Mouse (Mus musculus): ENCODE measurements around the gene Gsg1l. TPM values are rescaled to one million over a fixed set of nuclear protein-coding genes. Genes with fewer than 3 reads are reported as not detected.

Gsg1l gene
- polyA plus RNA-seq, 1 experiment from 2014 or later: 1.9 TPM

DNA sequence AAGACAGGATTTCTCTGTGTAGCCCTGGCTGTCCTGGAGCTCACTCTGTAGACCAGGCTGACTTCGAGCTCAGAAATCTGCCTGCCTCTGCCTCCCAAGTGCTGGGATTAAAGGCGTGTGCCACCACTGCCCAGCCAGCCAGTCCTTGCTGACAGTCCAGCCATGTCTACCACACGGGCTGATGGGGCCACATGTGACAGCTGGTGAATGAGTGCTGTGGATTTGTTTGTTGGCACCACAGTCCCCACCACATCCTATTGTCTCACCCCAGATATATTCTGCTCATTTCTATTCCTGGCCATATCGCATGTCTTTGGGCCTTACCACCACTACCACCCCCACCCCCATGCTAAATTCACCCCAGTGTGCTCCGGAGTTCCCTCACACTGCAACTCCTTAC lies 12.5 kb upstream of the Gsg1l start:
- no peak for ATAC-seq (ENCODE audit: low FRiP score)
- no peak overlapping the region for H3K9ac ChIP-seq
- no peaks in the 10 kb centered on the region for H3K4me1 ChIP-seq
- H3K9me3 ChIP-seq: peaks cover 4% of the 10 kb centered on the region; the same call in 1 of the 2 replicates
- 92% methylated on average over 5 of the region's 5 CpGs for WGBS
- H3K27ac ChIP-seq: no peak overlapping the region
- H3K4me2 ChIP-seq: no peak overlapping the region
- H3K4me3 ChIP-seq (replicated peaks): no peak overlapping the region
- H3K36me3 ChIP-seq (replicated peaks): peaks cover 27% of the 10 kb centered on the region; the same call in 1 of the 2 replicates
- no peaks in the 10 kb centered on the region for H3K27me3 ChIP-seq

DNA sequence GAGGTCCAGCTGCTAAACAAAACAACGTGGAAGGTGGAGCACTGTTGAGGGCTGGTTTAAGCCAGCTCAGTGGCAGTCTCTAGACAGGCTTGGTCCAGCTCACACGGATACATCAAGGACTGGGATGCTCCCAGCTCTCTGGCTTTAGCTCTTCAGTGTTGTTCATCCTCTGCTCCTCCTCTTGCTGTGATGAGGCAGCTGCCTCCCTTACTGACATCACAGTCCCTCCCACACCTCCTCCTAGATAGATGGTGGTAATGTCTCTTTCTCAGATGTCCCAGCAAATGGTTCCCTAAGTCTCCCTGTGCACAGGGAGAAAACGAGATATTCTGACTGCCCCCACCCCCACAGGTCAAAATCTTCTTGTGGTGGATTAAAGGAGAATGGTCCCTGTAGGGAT lies 11.0 kb upstream of the Gsg1l start:
- WGBS: 54% methylated on average over 3 of the region's 3 CpGs

DNA sequence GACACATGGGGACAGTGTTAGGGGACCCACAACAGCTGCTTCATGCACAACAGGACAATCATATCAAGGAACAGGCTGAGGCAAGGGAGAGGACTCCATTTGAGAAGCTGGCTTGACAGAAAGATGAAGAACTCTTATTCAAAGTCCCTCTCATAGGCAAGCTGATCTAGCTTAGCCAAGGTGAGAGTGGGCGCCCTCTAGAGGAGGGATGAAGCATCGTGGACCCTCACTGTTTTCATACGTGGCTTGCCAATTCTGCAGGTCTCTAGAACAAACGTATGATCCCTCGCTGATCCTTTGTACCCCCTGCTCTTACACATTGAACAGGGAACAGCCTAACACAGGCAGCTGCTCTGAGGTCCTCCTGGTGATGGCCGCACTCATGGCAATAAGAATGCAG lies 7.6 kb upstream of the Gsg1l start:
- ATAC-seq (ENCODE audit: low FRiP score): no peak
- H3K36me3 ChIP-seq (replicated peaks): no peaks in the 10 kb centered on the region
- 19% methylated on average over 6 of the region's 6 CpGs for WGBS

More for the DNA sequence above, 11.0 kb upstream of the Gsg1l start:
- Histone ChIP-seq H3K4me3 (replicated peaks) (no peak overlapping the region), H3K27ac (no peak overlapping the region), H3K4me2 (no peak overlapping the region), H3K4me1 (no peaks in the 10 kb centered on the region), H3K9ac (no peak overlapping the region), H3K27me3 (no peaks in the 10 kb centered on the region), H3K9me3 (peaks cover 4% of the 10 kb centered on the region; the same call in 1 of the 2 replicates), H3K36me3 (replicated peaks) (peaks cover 14% of the 10 kb centered on the region; the same call in 1 of the 2 replicates)
- ATAC-seq (ENCODE audit: low FRiP score): no peak

DNA sequence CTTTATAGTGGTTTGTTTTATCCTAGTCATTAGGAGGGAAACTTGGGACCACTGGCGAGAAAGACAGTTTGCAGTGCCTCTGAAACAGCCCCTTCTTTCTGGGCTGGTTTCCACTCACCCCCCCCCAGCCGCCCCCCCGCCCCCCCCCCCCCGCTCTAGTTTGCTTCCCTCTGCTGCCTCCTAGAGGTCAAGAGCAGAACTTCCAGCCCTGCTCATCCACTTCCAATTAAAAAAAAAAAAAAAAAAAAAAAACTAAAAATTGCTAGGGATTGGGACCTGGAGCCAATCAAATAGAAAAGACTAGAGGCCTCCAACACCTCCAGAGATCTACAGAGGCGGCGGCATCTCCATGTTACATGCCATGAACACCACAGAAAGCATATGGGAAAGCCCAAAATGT lies 5.9 kb upstream of the Gsg1l start:
- no peak for ATAC-seq (ENCODE audit: low FRiP score)
- no peak overlapping the region for H3K27ac ChIP-seq
- WGBS: 20% methylated on average over 6 of the region's 6 CpGs

More for the DNA sequence above, 7.6 kb upstream of the Gsg1l start:
- peaks cover 4% of the 10 kb centered on the region; the same call in 1 of the 2 replicates for H3K9me3 ChIP-seq
- no peak overlapping the region for H3K4me3 ChIP-seq (replicated peaks)
- peaks cover 21% of the 10 kb centered on the region for H3K4me1 ChIP-seq
- no peak overlapping the region for H3K9ac ChIP-seq
- no peak overlapping the region for H3K4me2 ChIP-seq
- no peak overlapping the region for H3K27ac ChIP-seq
- H3K27me3 ChIP-seq: peaks cover 19% of the 10 kb centered on the region

DNA sequence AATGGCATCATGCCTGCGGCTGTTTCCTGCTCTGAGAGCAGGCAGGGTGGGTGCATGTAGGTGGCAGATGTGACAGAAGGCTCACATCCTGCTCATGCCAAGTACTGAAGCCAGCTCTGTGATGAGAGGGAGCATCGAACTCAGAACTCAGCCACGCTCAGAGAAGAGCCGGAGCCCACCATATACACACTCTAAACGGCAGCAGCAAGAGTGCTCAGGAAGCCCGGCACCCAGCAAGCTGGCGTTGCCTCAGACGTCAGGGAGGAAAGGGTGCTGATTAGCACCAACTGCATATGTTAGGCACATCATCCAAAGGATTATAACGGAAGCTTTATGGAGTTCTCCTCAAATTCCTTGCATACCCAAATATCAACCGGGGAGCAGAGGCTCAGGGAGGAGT lies 5.4 kb upstream of the Gsg1l start:
- peaks cover 41% of the 10 kb centered on the region for H3K27me3 ChIP-seq
- no peak overlapping the region for H3K4me2 ChIP-seq
- no peak overlapping the region for H3K4me3 ChIP-seq (replicated peaks)
- no peak for ATAC-seq (ENCODE audit: low FRiP score)
- 79% methylated on average over 10 of the region's 10 CpGs for WGBS
- H3K4me1 ChIP-seq: peaks cover 31% of the 10 kb centered on the region
- H3K9me3 ChIP-seq: peaks cover 4% of the 10 kb centered on the region; the same call in 1 of the 2 replicates
- H3K36me3 ChIP-seq (replicated peaks): no peaks in the 10 kb centered on the region
- no peak overlapping the region for H3K9ac ChIP-seq
- no peak overlapping the region; the same call in 1 of the 2 replicates for H3K27ac ChIP-seq

More for the DNA sequence above, 5.9 kb upstream of the Gsg1l start:
- H3K4me3 ChIP-seq (replicated peaks): no peak overlapping the region
- no peaks in the 10 kb centered on the region for H3K36me3 ChIP-seq (replicated peaks)
- peaks cover 31% of the 10 kb centered on the region for H3K4me1 ChIP-seq
- peaks cover 36% of the 10 kb centered on the region for H3K27me3 ChIP-seq
- H3K4me2 ChIP-seq: no peak overlapping the region
- H3K9me3 ChIP-seq: peaks cover 4% of the 10 kb centered on the region; the same call in 1 of the 2 replicates
- no peak overlapping the region for H3K9ac ChIP-seq

DNA sequence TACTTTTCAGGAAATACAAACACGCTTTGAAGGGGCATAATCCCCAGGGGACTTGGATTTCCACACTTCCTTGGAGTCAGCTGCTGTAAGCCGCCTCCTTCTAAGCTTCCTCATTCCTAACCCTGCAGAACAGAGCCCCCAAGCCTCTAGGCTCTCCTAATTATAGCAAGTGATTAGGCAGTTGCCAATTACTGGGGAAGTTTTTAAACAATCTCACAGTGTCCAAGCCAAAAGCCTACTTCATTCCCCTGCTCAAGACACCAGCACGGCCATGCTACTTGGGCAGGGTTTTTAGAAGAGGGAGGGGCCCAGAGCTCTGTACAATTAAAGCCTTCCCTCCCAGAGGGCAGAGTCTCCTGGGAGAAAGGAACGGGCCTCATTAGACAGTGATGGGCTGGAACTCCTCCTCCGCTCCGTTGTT lies 4.1 kb upstream of the Gsg1l start:
- H3K27me3 ChIP-seq: peaks cover 54% of the 10 kb centered on the region
- H3K9me3 ChIP-seq: peaks cover 4% of the 10 kb centered on the region; the same call in 1 of the 2 replicates
- H3K9ac ChIP-seq: no peak overlapping the region
- ATAC-seq (ENCODE audit: low FRiP score): peak; percentile 67
- peaks cover 43% of the 10 kb centered on the region for H3K4me1 ChIP-seq
- no peak overlapping the region for H3K4me2 ChIP-seq
- H3K36me3 ChIP-seq (replicated peaks): no peaks in the 10 kb centered on the region
- H3K27ac ChIP-seq: no peak overlapping the region
- 6% methylated on average over 6 of the region's 6 CpGs for WGBS
- no peak overlapping the region for H3K4me3 ChIP-seq (replicated peaks)

DNA sequence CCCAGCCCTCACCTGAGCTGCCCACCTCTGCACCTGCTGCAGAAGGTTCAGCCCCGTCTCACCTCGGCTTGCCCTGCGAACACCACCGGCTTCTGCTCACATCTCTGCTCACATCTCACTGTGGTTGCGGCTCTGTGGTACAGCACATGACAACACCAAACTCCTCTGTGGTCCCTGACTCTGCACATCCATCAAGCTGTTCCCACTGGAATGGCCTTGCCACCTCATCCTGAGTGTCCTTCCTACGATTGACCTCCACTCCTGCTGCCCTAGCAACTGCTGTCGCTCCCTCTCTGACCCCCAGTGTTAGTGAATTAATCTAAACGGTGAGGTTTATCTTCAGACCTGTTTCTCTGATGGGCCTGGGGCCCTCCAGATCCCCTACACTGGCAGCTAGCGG lies 2.9 kb upstream of the Gsg1l start:
- peaks cover 66% of the 10 kb centered on the region for H3K27me3 ChIP-seq
- WGBS: 92% methylated on average over 9 of the region's 9 CpGs
- no peak for ATAC-seq (ENCODE audit: low FRiP score)

DNA sequence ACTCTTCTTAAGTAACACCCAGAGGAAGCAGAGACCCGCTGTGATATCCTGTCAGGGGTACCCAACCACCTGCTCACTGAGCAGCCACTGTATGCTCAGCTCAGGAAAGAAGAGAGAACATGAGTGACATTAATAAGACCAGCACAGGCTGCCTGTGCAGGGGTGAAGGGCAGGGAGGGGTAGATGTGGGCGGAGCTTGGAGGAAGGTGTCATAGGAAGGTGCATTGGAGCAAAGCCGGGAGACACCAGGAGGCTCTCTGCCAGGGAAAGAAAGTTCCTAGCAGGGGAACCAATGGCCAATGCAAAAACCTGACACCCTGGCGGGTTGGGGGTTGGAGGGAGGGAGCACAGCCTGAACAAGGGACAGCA lies 1.8 kb upstream of the Gsg1l start:
- Histone ChIP-seq H3K4me3 (replicated peaks) (no peak overlapping the region), H3K4me2 (no peak overlapping the region), H3K9ac (no peak overlapping the region), H3K27ac (no peak overlapping the region), H3K9me3 (no peaks in the 10 kb centered on the region), H3K4me1 (peaks cover 45% of the 10 kb centered on the region), H3K27me3 (peaks cover 78% of the 10 kb centered on the region), H3K36me3 (replicated peaks) (no peaks in the 10 kb centered on the region)
- no peak for ATAC-seq (ENCODE audit: low FRiP score)
- WGBS: 12% methylated on average over 4 of the region's 4 CpGs

More for the DNA sequence above, 2.9 kb upstream of the Gsg1l start:
- no peak overlapping the region for H3K4me2 ChIP-seq
- H3K9me3 ChIP-seq: no peaks in the 10 kb centered on the region
- no peaks in the 10 kb centered on the region for H3K36me3 ChIP-seq (replicated peaks)
- H3K9ac ChIP-seq: no peak overlapping the region
- no peak overlapping the region for H3K27ac ChIP-seq
- no peak overlapping the region for H3K4me3 ChIP-seq (replicated peaks)
- H3K4me1 ChIP-seq: peaks cover 45% of the 10 kb centered on the region

DNA sequence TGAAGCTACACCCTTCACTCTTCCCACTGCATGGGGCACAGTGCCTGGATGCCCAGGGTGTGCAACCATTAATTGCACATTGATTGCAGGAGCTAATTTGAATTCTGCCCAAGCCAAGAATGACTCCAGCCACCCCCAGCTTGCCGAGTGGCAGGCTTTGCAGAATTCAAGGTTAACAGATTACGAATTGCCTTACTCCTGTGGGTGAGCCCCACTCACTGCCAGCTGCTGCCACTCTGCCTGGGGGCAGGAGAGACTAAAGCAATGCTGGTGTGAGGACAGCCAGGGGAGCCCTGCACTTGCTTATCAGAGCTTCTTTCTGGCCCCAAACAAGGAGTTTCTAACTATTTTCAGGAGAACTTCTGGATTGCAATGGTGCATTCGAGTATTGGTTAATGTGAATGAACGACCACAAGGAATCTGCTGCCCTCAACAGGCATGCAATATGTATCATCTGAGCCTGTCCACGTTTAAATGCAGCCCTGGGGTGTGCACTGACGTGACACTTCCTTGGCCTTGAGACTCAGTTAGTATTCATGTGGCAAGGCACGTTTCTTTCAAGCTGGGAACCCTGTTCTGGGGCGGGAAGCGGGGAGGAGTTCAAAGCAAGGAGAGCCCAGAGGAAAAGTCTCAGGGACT lies 1.2 kb upstream of the Gsg1l start:
- H3K36me3 ChIP-seq (replicated peaks): no peaks in the 10 kb centered on the region
- 20% methylated on average over 9 of the region's 9 CpGs for WGBS
- no peak overlapping the region for H3K4me2 ChIP-seq
- no peak overlapping the region for H3K4me3 ChIP-seq (replicated peaks)
- H3K9ac ChIP-seq: no peak overlapping the region
- no peak overlapping the region for H3K27ac ChIP-seq
- no peaks in the 10 kb centered on the region for H3K9me3 ChIP-seq
- H3K4me1 ChIP-seq: peaks cover 45% of the 10 kb centered on the region
- no peak for ATAC-seq (ENCODE audit: low FRiP score)
- peaks cover 83% of the 10 kb centered on the region for H3K27me3 ChIP-seq

DNA sequence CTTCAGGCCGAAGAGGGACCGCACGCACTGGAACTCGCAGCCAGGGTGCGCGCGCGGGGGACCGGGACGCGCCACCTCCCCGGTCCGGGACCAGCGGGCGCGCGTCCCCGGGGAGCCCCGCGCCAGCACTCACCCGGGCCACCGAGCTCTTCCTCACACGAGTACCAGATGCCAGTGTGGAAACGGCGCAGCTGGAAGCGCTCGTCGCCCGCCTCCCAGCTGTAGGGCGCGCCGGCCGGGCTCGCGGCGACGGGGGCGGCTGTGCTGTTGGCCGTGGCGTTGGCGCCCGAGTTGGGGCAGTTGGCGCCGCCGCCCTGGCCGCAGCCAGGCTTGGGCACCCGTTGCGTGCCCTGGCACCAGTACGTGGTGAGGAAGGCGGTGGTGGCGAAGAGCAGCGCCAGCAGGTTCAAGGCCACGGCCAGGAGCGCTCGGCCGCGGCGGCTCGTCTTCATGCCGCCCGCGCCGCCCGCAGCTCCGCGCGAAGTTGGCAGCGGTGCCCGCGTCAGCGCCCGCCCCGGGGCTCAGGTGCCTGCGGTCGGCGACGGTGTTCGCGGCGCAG lies 405 bp downstream of the Gsg1l start:
- Histone ChIP-seq H3K4me3 (replicated peaks) (peak overlapping the region; percentile 57), H3K27ac (no peak overlapping the region), H3K9me3 (no peaks in the 10 kb centered on the region), H3K27me3 (peaks cover 83% of the 10 kb centered on the region), H3K9ac (peak overlapping the region; percentile 53), H3K4me2 (peak overlapping the region; percentile 97), H3K36me3 (replicated peaks) (no peaks in the 10 kb centered on the region), H3K4me1 (peaks cover 34% of the 10 kb centered on the region)
- no peak for ATAC-seq (ENCODE audit: low FRiP score)
- WGBS: under 1% methylated on average over 80 of the region's 80 CpGs

DNA sequence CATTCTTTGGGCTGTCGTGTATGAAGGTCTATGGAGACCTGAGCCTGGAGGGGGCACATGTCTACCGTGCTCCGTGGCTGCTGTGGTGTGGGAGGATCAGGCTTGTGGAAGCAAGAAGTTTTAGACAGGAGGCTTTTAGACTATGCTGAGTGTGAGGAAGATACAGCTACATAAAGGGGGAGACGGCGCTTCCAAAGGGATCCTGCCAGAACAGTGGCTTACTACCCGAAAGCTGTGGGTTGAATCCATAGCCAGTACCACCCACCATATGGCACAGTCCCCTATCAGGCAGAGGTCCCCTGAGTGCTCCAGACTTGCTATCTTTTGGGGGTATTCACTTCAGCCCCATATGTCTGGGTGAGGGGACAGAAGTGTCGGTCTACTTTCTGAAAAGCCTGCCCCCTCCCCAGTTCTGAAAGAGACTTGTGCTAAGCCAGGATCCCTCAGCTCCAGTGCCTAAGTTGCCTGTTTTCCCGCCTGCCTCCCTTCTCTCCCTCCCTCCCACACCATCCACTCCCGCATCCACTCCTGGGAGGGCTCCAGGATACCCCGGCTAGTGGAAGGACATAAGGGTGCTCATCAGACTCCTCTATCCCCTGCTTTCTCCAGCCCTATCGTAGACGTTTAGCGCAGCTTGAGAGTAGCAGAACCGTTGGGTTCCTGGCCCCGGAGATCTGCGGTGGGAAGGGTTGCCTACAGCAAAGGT lies 1.1 kb downstream of the Gsg1l start:
- Histone ChIP-seq H3K4me2 (peak overlapping the region; percentile 97), H3K4me1 (peaks cover 27% of the 10 kb centered on the region), H3K27me3 (peaks cover 86% of the 10 kb centered on the region), H3K9me3 (no peaks in the 10 kb centered on the region), H3K27ac (no peak overlapping the region), H3K4me3 (replicated peaks) (peak overlapping the region; percentile 57), H3K9ac (peak overlapping the region; percentile 53), H3K36me3 (replicated peaks) (no peaks in the 10 kb centered on the region)
- ATAC-seq (ENCODE audit: low FRiP score): no peak
- WGBS: 19% methylated on average over 16 of the region's 16 CpGs

DNA sequence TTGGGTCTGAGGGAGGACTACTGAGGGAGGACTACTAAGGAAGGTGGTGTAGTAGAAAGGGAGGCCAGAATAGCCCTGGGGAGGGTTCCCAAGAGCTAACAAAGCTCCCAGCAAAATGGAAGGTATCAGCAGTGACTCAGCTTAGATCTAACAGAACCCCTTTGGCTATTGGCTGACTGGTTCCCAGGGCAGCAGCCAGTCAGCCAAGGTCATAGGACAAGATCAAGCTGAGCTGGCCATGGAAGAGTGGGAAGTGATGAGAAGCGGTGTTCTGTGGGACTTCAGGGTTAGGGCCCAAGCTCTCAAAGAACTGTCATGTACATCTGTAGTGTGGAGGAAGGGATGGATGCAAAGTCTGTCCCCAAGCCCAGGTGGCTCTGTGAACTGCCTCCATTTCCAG lies 5.3 kb downstream of the Gsg1l start:
- no peak overlapping the region for H3K27ac ChIP-seq
- H3K9me3 ChIP-seq: no peaks in the 10 kb centered on the region
- no peak overlapping the region for H3K4me2 ChIP-seq
- peaks cover 7% of the 10 kb centered on the region for H3K4me1 ChIP-seq
- no peaks in the 10 kb centered on the region for H3K36me3 ChIP-seq (replicated peaks)
- 94% methylated on average over 1 of the region's 1 CpGs for WGBS
- peaks cover 49% of the 10 kb centered on the region for H3K27me3 ChIP-seq
- no peak overlapping the region for H3K4me3 ChIP-seq (replicated peaks)
- no peak overlapping the region for H3K9ac ChIP-seq
- no peak for ATAC-seq (ENCODE audit: low FRiP score)

Data from forebrain, embryonic 12.5 days (tissue).